Mouse (Mus musculus) lung, postnatal 0 days (tissue): ENCODE measurements around the gene Fabp6.

Experiments
- CTCF ChIP-seq: IDR thresholded peaks from 2 replicates; pipeline ENCODE4 v1.5.1; 2016; ENCODE audit warnings: antibody characterized with exemption, mild to moderate bottlenecking
- EP300 ChIP-seq: IDR thresholded peaks from 2 replicates; pipeline ENCODE4 v1.6.1; 2016; ENCODE audit warnings: antibody characterized with exemption, mild to moderate bottlenecking, control low read depth

DNA sequence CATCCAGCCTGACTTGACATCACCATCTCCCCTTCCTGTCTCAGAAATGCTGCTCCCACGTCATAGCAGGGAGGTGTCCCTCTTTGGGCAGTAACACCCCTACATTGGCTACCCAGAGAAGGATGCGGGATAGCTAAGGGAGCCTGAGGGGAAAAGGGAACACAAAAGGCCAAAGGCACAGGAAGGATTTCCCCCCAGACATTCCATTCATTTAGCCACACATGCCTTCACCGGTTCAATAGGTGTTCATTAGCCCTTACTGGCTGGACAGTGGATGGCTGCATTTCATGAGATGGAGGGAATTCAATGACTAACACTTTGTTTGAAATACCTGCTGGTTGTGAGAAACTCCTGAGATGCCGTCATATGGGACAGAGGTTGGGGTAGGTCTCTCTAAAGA is 54.7 kb downstream of the Fabp6 start:
- TF ChIP-seq EP300 (no peak), CTCF (no peak)
